Mouse (Mus musculus): Measurements from ENCODE around the gene Itpr1. TPM values are rescaled to one million over a fixed set of nuclear protein-coding genes. Genes with fewer than 3 reads are reported as not detected.

Itpr1 gene
- total RNA-seq, 2 experiments from 2014 or later, result 106 to 129 TPM

GRCm38 (mm10) chr6:108379041-108379440 is 166.1 kb downstream of the Itpr1 start:
- no peak for DNase-seq (ENCODE audit: low spot score in 2 of 2)

GRCm38 (mm10) chr6:108380209-108380608 is 167.3 kb downstream of the Itpr1 start:
- DNase-seq (ENCODE audit: low spot score in 2 of 2), result no peak

- no peak for DNase-seq (ENCODE audit: low spot score in 2 of 2)
These were observed 177.9 kb downstream of the Itpr1 start for GRCm38 (mm10) chr6:108390624-108391324.

- no peak for DNase-seq (ENCODE audit: low spot score in 2 of 2)
These were observed 180.2 kb downstream of the Itpr1 start for GRCm38 (mm10) chr6:108393131-108393530.

DNA sequence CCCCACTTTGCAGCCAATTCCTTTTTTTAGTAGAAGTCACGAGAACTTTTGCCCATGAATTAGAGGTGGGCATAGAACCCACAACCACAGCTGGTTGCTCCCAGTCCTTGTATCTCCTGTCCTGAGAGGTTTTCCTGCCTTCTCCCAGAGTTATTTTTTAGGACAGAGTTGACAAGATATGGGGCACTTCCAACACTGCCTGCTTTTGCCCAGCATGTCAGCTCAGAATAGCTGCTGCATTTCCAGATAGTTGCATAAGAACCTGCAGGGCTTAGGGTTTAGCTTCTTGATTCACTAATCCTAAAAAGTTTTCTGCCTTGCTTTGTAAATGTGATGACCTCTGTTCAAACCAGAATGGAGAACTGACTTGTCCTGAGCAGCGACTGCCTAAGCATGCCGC is 185.1 kb downstream of the Itpr1 start:
- no peak for DNase-seq (ENCODE audit: low spot score in 2 of 2)

GRCm38 (mm10) chr6:108401412-108401955 is 188.6 kb downstream of the Itpr1 start:
- DNase-seq (ENCODE audit: low spot score in 2 of 2), result no peak

DNA sequence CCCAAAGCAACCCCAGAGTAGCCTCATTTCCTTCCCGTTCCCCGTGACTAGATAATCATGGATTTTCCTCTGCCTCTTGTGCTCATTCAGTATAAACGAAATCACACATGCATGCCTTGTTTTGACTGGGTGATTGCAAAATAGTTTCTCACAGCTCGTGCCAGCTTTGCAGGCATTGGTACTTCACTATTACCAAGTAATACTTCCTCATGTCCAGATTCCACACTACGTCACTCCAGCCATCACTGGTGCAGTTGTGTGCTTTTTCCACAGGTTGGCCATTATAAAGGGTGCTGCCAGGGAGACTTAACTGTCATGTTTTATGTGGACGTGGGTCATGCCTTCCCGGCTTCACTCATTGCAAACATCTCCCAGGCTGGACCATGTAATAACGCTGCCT is 191.8 kb downstream of the Itpr1 start:
- no peak for DNase-seq (ENCODE audit: low spot score in 2 of 2)

DNA sequence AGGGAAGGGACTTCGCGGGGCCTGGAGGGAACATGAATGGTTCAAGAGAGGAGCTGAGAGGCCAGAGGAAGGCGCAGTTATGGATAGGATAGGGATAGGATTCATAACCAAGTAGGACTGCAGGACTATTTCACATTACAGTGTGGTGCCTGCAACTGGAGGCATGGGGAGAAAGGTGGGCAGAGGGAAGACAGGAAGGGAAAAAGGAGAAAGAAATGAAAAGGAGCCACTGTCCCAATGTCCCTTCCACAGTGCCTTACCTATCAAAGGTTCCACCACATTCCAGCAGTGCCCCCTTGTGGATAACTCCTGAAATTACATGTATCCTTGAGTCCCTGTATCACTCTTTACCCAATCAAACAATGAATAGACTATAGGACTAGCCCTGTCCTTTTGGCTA is 195.2 kb downstream of the Itpr1 start:
- no peak for DNase-seq (ENCODE audit: low spot score in 2 of 2)

DNA sequence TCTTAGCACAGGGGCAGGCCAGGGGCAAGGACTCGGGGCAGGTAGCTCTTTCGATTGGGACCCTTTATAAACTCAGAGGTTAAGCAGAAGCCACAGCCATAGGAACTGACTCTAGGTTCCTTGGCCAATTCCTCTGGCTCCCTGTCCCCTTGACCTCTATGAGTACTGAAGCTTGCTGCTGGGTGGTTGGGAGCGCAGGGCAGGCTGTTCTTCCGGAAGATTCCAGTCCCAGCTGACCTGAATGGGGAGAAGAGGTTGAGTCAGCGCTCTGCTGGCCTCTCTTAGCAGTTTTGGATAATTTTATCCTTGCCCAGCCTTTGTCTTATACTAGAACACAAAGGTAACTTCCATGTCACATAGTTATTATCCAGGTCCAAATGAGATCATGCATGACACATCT is 195.8 kb downstream of the Itpr1 start:
- no peak for DNase-seq (ENCODE audit: low spot score in 2 of 2)

DNA sequence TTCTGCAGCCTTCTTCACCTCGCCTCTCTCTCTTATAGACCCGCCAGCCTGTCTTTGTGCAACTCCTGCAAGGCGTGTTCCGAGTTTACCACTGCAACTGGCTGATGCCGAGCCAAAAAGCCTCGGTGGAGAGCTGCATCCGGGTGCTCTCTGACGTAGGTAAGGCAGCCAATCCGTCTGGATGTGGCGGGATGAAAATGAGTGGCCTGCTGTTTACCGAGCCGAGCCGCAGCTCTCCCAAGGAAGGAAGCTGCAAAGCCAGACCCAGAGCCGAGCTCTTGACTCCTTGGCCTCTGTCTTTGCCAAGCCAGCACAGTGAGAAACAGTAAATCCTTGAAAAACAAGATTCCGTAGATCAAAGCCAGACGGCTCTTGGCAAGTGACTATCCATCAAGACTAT is 197.9 kb downstream of the Itpr1 start:
- no peak for DNase-seq (ENCODE audit: low spot score in 2 of 2)

DNA sequence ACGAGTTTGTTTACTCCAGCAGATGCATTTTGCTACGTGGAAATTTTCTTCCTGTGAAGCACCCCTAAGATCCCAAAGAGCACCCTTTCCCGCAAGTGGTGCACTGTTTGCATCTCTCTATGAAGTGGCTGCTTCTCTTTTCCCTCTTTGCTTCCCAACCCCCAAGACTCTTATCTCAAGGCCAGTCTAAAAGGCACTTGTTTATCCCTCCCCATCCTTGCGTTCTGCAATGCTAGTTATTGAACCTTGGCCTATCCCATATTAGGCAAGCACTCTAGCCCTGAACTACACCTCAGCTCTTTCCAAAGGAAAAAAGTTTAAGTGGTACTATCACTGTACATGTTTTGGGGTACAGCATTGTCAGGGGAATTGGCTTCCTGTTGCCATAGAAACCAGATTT is 198.3 kb downstream of the Itpr1 start:
- no peak for DNase-seq (ENCODE audit: low spot score in 2 of 2)

GRCm38 (mm10) chr6:108413006-108413405 is 200.1 kb downstream of the Itpr1 start:
- no peak for DNase-seq (ENCODE audit: low spot score in 2 of 2)

- no peak for DNase-seq (ENCODE audit: low spot score in 2 of 2)
These were observed 200.7 kb downstream of the Itpr1 start for GRCm38 (mm10) chr6:108413593-108413992.

- no peak for DNase-seq (ENCODE audit: low spot score in 2 of 2)
These were observed 203.0 kb downstream of the Itpr1 start for GRCm38 (mm10) chr6:108415847-108416246.

GRCm38 (mm10) chr6:108417508-108417907 is 204.6 kb downstream of the Itpr1 start:
- no peak for DNase-seq (ENCODE audit: low spot score in 2 of 2)

DNA sequence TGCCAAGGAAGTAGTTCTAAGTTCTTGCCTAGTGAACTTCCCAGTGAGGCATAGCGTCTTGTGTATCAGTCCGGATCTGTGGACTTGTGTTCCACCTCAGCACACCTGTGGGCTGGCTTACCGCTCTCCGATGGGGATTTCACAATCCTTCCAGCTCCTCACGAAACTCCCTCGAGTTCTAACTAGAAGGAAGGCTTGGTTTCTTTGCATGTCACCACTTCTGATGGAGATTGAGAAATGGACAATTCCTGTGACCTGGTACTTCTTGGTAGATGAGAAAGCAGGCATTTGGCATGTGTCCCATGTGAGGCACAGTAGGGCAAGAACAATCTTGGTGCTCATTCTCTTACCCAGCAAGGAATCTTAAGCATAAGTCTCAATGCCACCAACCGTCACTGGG is 205.3 kb downstream of the Itpr1 start:
- no peak for DNase-seq (ENCODE audit: low spot score in 2 of 2)

GRCm38 (mm10) chr6:108424749-108425584 is 212.1 kb downstream of the Itpr1 start:
- DNase-seq (ENCODE audit: low spot score in 2 of 2), result no peak

- DNase-seq (ENCODE audit: low spot score in 2 of 2), result peak; percentile 62 to 74
These were observed 213.9 kb downstream of the Itpr1 start for GRCm38 (mm10) chr6:108426789-108427188.

DNA sequence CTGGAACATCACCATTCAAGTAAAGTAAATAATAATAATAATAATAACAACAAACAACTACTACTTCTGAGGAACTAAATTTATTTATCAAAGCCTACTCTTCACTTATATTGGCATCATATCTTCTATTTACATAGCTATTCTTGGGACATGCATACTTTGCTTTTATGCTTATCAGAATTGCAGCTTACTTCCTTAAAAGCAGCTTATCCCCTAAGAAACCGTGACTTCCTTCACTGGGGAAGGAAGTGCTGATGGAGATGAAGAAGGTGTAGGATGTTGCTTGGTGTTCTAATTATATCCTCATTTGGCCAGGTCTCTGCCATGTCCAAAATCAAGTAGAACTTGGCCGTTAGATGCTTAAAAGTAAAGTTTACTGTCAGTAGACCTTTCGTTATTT is 215.5 kb downstream of the Itpr1 start:
- no peak for DNase-seq (ENCODE audit: low spot score in 2 of 2)

DNA sequence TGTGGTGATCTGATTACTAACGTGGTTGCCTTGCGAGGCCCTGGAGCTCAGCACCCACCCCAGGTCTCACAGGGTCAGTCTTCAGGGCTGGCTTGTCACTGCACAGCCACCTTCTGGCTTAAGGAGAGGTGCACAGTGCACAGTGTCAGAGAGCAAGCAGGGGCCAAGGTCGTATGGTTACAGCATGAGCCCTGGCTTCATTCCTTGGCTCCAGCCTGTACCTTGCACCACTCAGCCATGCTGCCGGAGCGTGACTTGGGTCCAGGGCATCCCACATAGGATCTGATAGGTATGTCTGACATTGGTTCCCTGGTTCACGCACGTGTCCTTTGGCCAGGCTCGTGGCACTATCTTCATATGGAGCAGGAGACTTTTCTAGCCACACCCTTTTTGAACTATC is 217.1 kb downstream of the Itpr1 start:
- DNase-seq (ENCODE audit: low spot score in 2 of 2), result no peak

- DNase-seq (ENCODE audit: low spot score in 2 of 2), result no peak
These were observed 218.3 kb downstream of the Itpr1 start for GRCm38 (mm10) chr6:108431193-108431592.

DNA sequence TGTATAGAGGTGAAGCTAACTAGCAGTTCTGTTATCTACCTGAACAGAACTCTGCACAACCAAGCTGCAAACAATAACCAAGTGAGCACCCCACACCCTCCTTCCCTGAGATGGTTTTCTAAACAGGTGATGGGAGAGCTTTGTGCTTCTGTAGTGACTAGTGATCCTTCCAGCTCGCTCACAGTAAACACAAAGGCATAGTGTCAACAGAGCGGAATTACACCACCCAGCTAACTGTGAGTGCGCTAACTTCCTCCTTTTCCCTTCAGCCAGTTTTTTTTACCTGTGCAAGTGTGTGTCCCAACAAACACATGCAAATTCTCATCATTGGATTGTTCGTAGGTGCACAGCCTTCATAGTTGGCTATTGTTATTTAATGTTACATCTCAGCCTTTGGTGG is 219.9 kb downstream of the Itpr1 start:
- no peak for DNase-seq (ENCODE audit: low spot score in 2 of 2)

All from adrenal gland, postnatal 4 days (tissue).